Mouse (Mus musculus) forebrain, embryonic 11.5 days (tissue): Measurements from ENCODE around the gene Scd4. TPM values are rescaled to one million over a fixed set of nuclear protein-coding genes. Genes with fewer than 3 reads are reported as not detected.
A peak's percentile ranks its signal among the peaks of the same experiment; 100 is the strongest.
"Not testable (repeated sequence)": the region's sequence is repeated elsewhere in the genome, so short reads cannot be mapped to it uniquely, and the experiment has no call there.

Experiments used
- ATAC-seq: fragments of 200-750 bp; cut with Nextera tagmentation; replicated peaks from 2 replicates; pipeline ENCODE4 v1.8.0; 2017; ENCODE audit warnings: moderate TSS enrichment; ENCODE audit not compliant: low FRiP score
- DNase-seq: peaks from one replicate; pipeline ENCODE4 v3.0.0-alpha.2; 2017; ENCODE audit warnings: low spot score
- H3K27ac ChIP-seq: fragments of 300-500 bp; sonication (generic); 2 replicates; pipeline ENCODE4 v1.5.1; 2014; ENCODE audit warnings: low read depth, low read length
- H3K27me3 ChIP-seq: fragments of 300-500 bp; sonication (generic); 2 replicates; pipeline ENCODE4 v1.6.1; 2014; ENCODE audit warnings: mild to moderate bottlenecking, low read length, mixed read lengths; ENCODE audit not compliant: control insufficient read depth, insufficient read depth
- H3K36me3 ChIP-seq: fragments of 300-500 bp; sonication (generic); 2 replicates; pipeline ENCODE4 v1.6.1; 2014; ENCODE audit warnings: mild to moderate bottlenecking, low read length, moderate library complexity, mixed read lengths; ENCODE audit not compliant: control insufficient read depth, insufficient read depth
- H3K4me1 ChIP-seq: fragments of 300-500 bp; sonication (generic); replicated peaks from 2 replicates; pipeline ENCODE4 v1.6.1; 2014; ENCODE audit warnings: low read length, mixed read lengths; ENCODE audit not compliant: control insufficient read depth, insufficient read depth
- H3K4me2 ChIP-seq: fragments of 300-500 bp; sonication (generic); 2 replicates; pipeline ENCODE4 v1.6.1; 2014; ENCODE audit warnings: low read depth, mild to moderate bottlenecking, low read length, moderate library complexity, mixed read lengths; ENCODE audit not compliant: severe bottlenecking
- H3K4me3 ChIP-seq: fragments of 300-500 bp; sonication (generic); 2 replicates; pipeline ENCODE4 v1.5.1; 2014; ENCODE audit warnings: low read depth, low read length
- H3K9ac ChIP-seq: fragments of 300-500 bp; sonication (generic); 2 replicates; pipeline ENCODE4 v1.6.1; 2014; ENCODE audit warnings: low read length
- H3K9me3 ChIP-seq: fragments of 300-500 bp; sonication (generic); 2 replicates; pipeline ENCODE4 v1.6.1; 2016; ENCODE audit warnings: low read length, mixed read lengths; ENCODE audit not compliant: control insufficient read depth
- WGBS: fragments of 180-500 bp; shearing (Covaris S2); extraction: QIAGEN DNeasy Blood & Tissue Kit; methylation state at CpG from one replicate; pipeline ENCODE4 v1.1.7; 2014; 5-methylcytosine and 5-hydroxymethylcytosine counted together
- polyA plus RNA-seq: library from polyadenylated mRNA; unstranded; fragments of >200 nt; fragmentation: Nextera tagmentation; extraction: Ambion mirVana; gene quantifications from 2 replicates; pipeline ENCODE4 v1.2.1, GENCODE M21; 2014

Gene Scd4
- polyA plus RNA-seq, 1 experiment from 2014 or later = not detected

DNA sequence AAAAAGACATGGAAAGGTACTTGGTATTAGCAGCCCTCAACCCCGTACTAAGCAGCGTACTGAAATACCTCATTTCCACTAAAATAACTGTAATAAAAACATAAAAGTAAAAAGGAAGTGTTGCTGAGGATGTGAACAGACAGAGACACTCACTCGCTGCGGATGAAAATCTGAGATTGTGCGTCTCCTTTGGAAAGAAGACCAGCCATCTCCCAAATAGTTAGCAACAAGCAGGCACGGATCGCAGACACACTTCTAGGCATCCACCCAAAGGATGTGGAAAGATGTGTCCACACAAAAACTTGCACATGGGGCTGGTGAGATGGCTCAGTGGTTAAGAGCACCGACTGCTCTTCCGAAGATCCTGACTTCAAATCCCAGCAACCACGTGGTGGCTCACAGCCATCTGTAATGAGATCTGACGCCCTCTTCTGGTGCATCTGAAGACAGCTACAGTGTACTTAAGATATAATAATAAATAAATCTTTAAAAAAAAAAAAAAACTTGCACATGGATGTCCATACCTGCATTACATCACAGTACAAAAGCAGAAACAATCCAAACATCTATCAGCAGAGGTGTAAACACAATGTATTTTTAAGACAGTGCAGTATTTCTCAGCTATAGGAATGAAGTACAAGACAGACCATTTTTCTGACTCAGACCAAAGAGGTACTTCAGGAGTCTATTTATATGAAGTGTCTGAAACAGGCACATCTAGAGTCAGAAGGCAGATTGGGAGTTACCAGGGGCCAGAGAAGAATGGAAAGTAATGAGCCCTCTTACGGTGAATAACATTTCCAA lies 23.3 kb upstream of the Scd4 start:
- DNase-seq (peak; percentile 46), ATAC-seq (no peak)
- Histone ChIP-seq H3K27ac (no peak overlapping the region), H3K9ac (no peak overlapping the region), H3K4me2 (no peak overlapping the region), H3K36me3 (peaks cover 5% of the 10 kb centered on the region), H3K9me3 (no peaks in the 10 kb centered on the region), H3K27me3 (no peaks in the 10 kb centered on the region), H3K4me1 (peaks cover 9% of the 10 kb centered on the region; the same call in 1 of the 2 replicates), H3K4me3 (no peak overlapping the region)
- WGBS = 83% methylated on average over 12 of the region's 12 CpGs

DNA sequence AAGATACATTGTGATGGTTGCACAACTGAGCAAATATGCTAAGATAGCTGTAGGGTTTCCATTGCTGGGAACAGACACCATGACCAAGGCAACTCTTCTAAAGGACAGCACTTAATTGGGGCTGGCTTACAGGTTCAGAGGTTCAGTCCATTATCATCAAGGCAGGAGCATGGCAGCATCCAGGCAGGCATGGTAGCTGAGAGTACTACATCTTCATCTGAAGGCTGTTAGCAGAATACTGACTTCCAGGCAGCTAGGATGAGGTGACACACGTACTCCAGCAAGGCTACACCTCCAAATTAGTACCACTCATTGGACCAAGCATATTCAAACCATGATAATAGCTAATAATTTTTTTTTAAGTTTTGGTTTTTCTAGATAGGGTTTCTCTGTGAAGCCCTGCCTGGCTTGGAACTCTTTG lies 22.7 kb upstream of the Scd4 start:
- DNase-seq = peak; percentile 16
- WGBS = 88% methylated on average over 1 of the region's 1 CpGs
- not testable (repeated sequence) for H3K4me3 ChIP-seq, H3K36me3 ChIP-seq, H3K4me2 ChIP-seq, H3K9me3 ChIP-seq, ATAC-seq, H3K27ac ChIP-seq, H3K9ac ChIP-seq, H3K27me3 ChIP-seq
- peaks cover 10% of the 10 kb centered on the region; the same call in 1 of the 2 replicates for H3K4me1 ChIP-seq

DNA sequence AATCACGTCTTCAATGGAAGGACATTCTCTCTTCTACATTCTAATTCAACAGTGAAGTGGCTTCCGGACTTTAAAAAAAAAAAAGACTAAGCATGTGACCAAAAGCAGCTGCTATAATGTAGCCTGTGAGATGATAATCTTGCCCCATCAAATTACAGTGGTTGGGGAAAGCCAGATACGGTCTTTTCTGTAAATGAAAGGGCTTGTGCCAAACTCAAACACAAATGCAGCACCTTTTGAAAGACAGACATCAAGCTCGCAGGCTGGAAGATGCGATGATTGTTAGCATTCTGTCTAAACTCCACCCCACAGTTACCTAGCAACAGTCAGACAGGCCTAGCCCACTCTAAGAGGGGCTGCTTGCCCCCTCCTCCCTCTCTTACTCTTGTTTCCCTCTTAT lies 22.1 kb upstream of the Scd4 start:
- Histone ChIP-seq H3K27me3 (no peaks in the 10 kb centered on the region), H3K4me1 (peaks cover 11% of the 10 kb centered on the region; the same call in 1 of the 2 replicates), H3K27ac (no peak overlapping the region), H3K9ac (no peak overlapping the region), H3K4me3 (no peak overlapping the region), H3K36me3 (no peaks in the 10 kb centered on the region; the same call in 1 of the 2 replicates), H3K9me3 (no peaks in the 10 kb centered on the region), H3K4me2 (no peak overlapping the region)
- DNase-seq (no peak), ATAC-seq (no peak)
- WGBS = 47% methylated on average over 5 of the region's 5 CpGs

DNA sequence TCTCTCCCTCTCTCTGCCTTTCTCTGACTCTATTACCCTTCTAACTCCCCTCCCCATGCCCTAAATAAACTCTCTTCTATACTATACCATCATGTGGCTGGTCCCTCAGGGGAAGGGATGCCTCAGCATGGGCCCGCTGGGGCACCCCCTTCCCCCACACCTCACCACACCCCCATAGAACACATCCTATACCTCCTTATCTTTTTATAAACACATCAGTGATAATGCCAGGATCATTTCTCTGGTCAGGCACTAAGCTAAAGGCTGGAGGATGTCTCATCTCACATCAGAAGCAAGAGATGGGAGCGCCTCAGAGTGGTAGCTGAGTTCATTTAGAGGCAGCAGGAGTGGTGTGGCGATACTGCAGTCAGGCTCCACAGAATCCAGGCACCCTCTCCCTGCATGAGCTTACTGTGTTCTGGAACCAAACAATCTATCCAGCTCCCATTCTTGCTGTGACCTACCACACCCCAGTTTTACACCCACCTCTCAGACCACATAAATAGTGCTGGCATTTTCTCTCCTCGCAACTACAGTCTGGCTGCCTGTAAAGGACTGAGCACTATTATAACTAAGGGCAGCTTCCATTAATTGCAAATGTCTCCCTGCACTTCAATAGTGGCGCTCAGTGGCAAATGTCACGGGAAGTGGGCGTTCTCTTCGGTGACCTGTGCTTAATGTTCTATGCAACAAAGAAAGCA lies 21.4 kb upstream of the Scd4 start:
- 59% methylated on average over 8 of the region's 8 CpGs for WGBS

DNA sequence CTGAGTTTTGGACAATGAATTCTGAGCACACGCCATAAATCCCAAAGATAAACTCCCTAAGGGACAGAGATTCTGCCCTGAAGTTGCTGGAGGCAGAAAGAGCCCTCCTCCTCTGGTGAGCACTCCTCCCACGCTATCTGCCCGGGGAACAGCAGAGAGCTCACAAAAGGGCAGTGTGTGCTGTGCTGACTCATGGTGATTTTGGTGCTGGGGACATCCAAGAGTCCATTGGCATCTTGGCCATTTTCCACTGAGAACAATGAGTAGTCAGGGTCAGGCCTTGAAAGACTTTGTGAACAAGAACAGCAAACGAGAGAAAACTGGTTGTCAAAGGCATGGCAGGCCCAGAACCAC lies 20.9 kb upstream of the Scd4 start:
- no peak overlapping the region for H3K9ac ChIP-seq
- H3K4me3 ChIP-seq = no peak overlapping the region
- H3K36me3 ChIP-seq = no peaks in the 10 kb centered on the region
- 19% methylated on average over 4 of the region's 4 CpGs for WGBS
- ATAC-seq (no peak), DNase-seq (peak; percentile 48)
- H3K4me1 ChIP-seq = peaks cover 11% of the 10 kb centered on the region; the same call in 1 of the 2 replicates
- H3K9me3 ChIP-seq = no peaks in the 10 kb centered on the region
- H3K27me3 ChIP-seq = no peaks in the 10 kb centered on the region
- H3K27ac ChIP-seq = no peak overlapping the region
- no peak overlapping the region for H3K4me2 ChIP-seq

More for the DNA sequence above, 21.4 kb upstream of the Scd4 start:
- ATAC-seq (no peak), DNase-seq (peak; percentile 41)
- no peaks in the 10 kb centered on the region for H3K27me3 ChIP-seq
- peaks cover 11% of the 10 kb centered on the region; the same call in 1 of the 2 replicates for H3K4me1 ChIP-seq
- no peak overlapping the region for H3K27ac ChIP-seq
- H3K36me3 ChIP-seq = no peaks in the 10 kb centered on the region; the same call in 1 of the 2 replicates
- H3K4me2 ChIP-seq = no peak overlapping the region
- no peaks in the 10 kb centered on the region for H3K9me3 ChIP-seq
- H3K9ac ChIP-seq = no peak overlapping the region
- no peak overlapping the region for H3K4me3 ChIP-seq

DNA sequence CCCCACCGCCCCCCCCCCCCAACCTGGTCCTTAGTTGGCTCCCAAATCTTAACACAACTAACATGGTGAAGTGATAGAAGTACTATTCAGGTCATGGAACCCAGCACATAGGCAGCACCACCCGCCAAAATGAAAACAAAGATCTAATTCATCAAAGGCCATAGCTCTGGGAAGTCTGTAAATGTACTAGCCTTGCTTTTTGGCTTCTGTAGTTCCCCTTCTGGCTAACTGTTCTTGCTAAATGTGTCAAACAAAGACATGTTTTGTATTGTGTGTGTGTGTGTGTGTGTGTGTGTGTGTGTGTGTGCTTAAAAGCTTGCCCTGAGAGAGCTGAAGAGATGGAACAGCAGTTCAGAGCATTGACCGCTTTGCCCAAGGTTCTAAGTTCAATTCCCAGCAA lies 19.8 kb upstream of the Scd4 start:
- Histone ChIP-seq H3K27me3 (no peaks in the 10 kb centered on the region), H3K4me3 (no peak overlapping the region), H3K27ac (no peak overlapping the region), H3K36me3 (no peaks in the 10 kb centered on the region), H3K4me2 (no peak overlapping the region), H3K4me1 (peaks cover 11% of the 10 kb centered on the region; the same call in 1 of the 2 replicates), H3K9ac (no peak overlapping the region), H3K9me3 (no peaks in the 10 kb centered on the region)
- no peak for DNase-seq
- no peak for ATAC-seq
- WGBS = 77% methylated on average over 3 of the region's 3 CpGs

DNA sequence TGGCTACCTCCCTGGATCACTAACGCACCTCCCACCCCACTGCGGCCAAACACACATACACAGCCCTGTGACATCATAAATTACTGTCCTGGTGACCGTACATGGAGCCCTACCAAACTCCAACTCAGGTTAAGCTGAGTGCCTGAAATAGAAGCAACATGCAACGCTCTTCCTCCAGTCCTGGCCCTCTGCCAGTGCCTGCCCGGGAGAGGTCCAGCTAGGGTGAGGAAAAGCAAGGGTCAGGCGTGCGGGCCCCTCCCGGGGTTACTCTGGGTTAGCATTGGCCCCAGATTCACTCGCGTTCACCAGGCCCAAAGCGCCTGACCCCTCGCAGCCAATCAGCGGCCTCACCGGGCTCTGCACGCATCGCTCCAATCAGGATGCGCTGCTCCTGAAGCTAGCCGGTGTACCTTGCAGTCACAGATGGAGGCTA lies 18.5 kb upstream of the Scd4 start:
- ATAC-seq (peak; percentile 92), DNase-seq (peak; percentile 87)
- H3K27ac ChIP-seq = 0 out of 2 replicates have a peak overlapping the region, but pooled peaks have one; percentile 2
- H3K27me3 ChIP-seq = no peaks in the 10 kb centered on the region
- peaks cover 11% of the 10 kb centered on the region; the same call in 1 of the 2 replicates for H3K4me1 ChIP-seq
- H3K9me3 ChIP-seq = no peaks in the 10 kb centered on the region; the same call in 1 of the 2 replicates
- 3% methylated on average over 16 of the region's 18 CpGs for WGBS
- no peaks in the 10 kb centered on the region for H3K36me3 ChIP-seq
- H3K4me3 ChIP-seq = peak overlapping the region; percentile 50
- peak overlapping the region; percentile 83 for H3K4me2 ChIP-seq
- peak overlapping the region; percentile 50 for H3K9ac ChIP-seq

DNA sequence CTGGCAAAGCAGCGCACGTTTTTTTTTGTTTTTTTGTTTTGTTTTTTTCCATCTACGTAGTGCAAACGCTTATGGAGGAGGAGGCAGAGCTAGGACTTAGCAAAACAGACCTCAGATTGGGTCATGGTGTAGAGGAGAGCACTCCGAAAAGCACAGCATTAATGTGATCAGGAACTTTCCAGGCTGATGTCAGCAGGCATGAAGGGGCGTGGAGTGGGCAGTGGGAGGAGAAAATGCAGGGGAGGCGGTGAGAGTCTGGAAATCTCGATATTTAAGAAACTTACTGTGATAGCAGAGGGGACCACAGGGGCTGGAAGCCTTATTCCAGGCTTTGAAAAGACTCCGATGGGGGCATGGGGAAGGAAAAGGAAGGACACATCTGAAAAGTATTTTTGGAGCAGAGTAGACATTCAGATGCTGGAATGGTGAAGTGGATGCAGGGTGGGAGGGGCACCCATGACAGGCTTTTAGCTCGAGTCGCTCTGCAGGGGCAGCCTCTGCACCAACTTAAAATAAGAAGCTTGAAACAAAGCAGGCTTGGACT lies 17.9 kb upstream of the Scd4 start:
- H3K9ac ChIP-seq = peak overlapping the region; percentile 50
- no peaks in the 10 kb centered on the region for H3K27me3 ChIP-seq
- H3K4me2 ChIP-seq = peak overlapping the region; percentile 83
- 0% methylated on average over 11 of the region's 11 CpGs for WGBS
- peak; percentile 68 for ATAC-seq
- DNase-seq = peak; percentile 63
- H3K36me3 ChIP-seq = no peaks in the 10 kb centered on the region
- H3K4me3 ChIP-seq = peak overlapping the region; percentile 50
- no peaks in the 10 kb centered on the region; the same call in 1 of the 2 replicates for H3K9me3 ChIP-seq
- H3K27ac ChIP-seq = no peak overlapping the region
- H3K4me1 ChIP-seq = peaks cover 11% of the 10 kb centered on the region; the same call in 1 of the 2 replicates
